Mouse (Mus musculus): Measurements from ENCODE around the gene Ptpa. TPM values are rescaled to one million over a fixed set of nuclear protein-coding genes. Genes with fewer than 3 reads are reported as not detected.

The Ptpa gene
- polyA plus RNA-seq, 1 experiment from 2014 or later, result 129 TPM

DNA sequence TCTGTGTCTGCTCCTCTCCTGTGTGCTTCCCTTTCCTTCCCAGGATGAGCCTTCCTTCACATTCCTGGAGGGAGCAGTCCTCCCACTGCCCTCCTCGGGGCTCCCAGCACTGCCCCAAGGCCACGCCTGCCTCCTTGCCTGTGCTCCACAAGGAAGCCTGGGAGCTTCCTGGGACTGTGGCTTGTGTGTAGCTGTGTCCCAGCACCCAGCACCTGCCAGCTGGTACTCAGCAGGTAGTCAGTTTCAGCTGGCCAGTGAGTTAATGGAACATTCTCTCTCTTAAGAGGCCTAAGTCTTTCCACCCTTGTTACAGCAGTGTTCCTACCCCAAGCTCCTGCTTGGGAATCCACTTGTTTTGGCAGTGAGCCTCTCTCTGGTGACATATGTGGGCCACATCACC lies 13.0 kb upstream of the Ptpa start:
- H3K36me3 ChIP-seq (replicated peaks), result peaks cover 99% of the 10 kb centered on the region
- no peak for ATAC-seq (ENCODE audit: insufficient read depth)
- H3K9me3 ChIP-seq (replicated peaks), result no peaks in the 10 kb centered on the region
- 66% methylated on average over 2 of the region's 2 CpGs for WGBS (ENCODE audit: insufficient replicate concordance)
- H3K27ac ChIP-seq (replicated peaks), result no peak overlapping the region
- H3K4me1 ChIP-seq (replicated peaks), result no peaks in the 10 kb centered on the region
- no peak overlapping the region for H3K9ac ChIP-seq
- H3K4me2 ChIP-seq, result no peak overlapping the region
- H3K4me3 ChIP-seq (replicated peaks), result no peak overlapping the region
- no peaks in the 10 kb centered on the region for H3K27me3 ChIP-seq

GRCm38 (mm10) chr2:30403870-30404269 lies 12.0 kb upstream of the Ptpa start:
- ATAC-seq (ENCODE audit: insufficient read depth), result no peak
- H3K27ac ChIP-seq (replicated peaks), result no peak overlapping the region
- H3K36me3 ChIP-seq (replicated peaks), result peaks cover 99% of the 10 kb centered on the region
- H3K4me2 ChIP-seq, result no peak overlapping the region
- no peak overlapping the region for H3K9ac ChIP-seq
- H3K4me3 ChIP-seq (replicated peaks), result no peak overlapping the region
- no peaks in the 10 kb centered on the region for H3K27me3 ChIP-seq
- no peaks in the 10 kb centered on the region for H3K9me3 ChIP-seq (replicated peaks)
- H3K4me1 ChIP-seq (replicated peaks), result no peaks in the 10 kb centered on the region
- WGBS (ENCODE audit: insufficient replicate concordance), result 88% methylated on average over 1 of the region's 1 CpGs

GRCm38 (mm10) chr2:30407221-30407620 lies 8.6 kb upstream of the Ptpa start:
- H3K36me3 ChIP-seq (replicated peaks), result peaks cover 87% of the 10 kb centered on the region
- H3K4me1 ChIP-seq (replicated peaks), result 0 out of 2 replicates have a peak, but pooled peaks cover 5% of the 10 kb centered on the region

DNA sequence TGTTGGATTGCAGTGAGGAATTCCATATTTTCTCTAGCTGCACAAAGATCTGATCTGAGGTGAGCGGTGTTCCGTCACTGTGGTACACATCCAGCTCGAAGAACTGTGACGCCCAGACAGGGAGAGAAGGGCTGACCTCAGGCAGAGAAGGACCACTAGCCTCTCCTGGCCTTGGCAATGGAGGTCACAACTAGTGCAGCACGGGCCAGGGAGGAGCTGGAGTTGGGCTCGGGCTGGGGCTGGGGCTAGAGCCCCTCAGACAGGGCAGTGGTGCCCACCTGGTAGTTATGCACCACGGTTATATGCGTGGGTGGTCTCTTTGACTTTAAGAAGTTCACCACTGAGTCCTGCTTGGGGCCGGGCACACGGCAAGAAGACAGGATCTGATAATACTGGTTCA lies 8.1 kb upstream of the Ptpa start:
- no peak overlapping the region for H3K4me2 ChIP-seq
- H3K27me3 ChIP-seq, result no peaks in the 10 kb centered on the region
- peaks cover 87% of the 10 kb centered on the region for H3K36me3 ChIP-seq (replicated peaks)
- 70% methylated on average over 10 of the region's 10 CpGs for WGBS (ENCODE audit: insufficient replicate concordance)
- H3K4me3 ChIP-seq (replicated peaks), result no peak overlapping the region
- ATAC-seq (ENCODE audit: insufficient read depth), result no peak
- H3K4me1 ChIP-seq (replicated peaks), result peaks cover 9% of the 10 kb centered on the region; the same call in 1 of the 2 replicates
- no peaks in the 10 kb centered on the region for H3K9me3 ChIP-seq (replicated peaks)
- no peak overlapping the region for H3K27ac ChIP-seq (replicated peaks)
- H3K9ac ChIP-seq, result no peak overlapping the region

More at GRCm38 (mm10) chr2:30407221-30407620, 8.6 kb upstream of the Ptpa start:
- 62% methylated on average over 2 of the region's 2 CpGs for WGBS (ENCODE audit: insufficient replicate concordance)
- no peak overlapping the region for H3K4me3 ChIP-seq (replicated peaks)
- H3K9me3 ChIP-seq (replicated peaks), result no peaks in the 10 kb centered on the region
- no peak overlapping the region for H3K4me2 ChIP-seq
- no peak overlapping the region for H3K9ac ChIP-seq
- no peaks in the 10 kb centered on the region for H3K27me3 ChIP-seq
- ATAC-seq (ENCODE audit: insufficient read depth), result no peak
- no peak overlapping the region for H3K27ac ChIP-seq (replicated peaks)

- ATAC-seq (ENCODE audit: insufficient read depth), result no peak
- WGBS (ENCODE audit: insufficient replicate concordance), result 69% methylated on average over 8 of the region's 8 CpGs
Measured at GRCm38 (mm10) chr2:30408452-30409100, 7.3 kb upstream of the Ptpa start.

DNA sequence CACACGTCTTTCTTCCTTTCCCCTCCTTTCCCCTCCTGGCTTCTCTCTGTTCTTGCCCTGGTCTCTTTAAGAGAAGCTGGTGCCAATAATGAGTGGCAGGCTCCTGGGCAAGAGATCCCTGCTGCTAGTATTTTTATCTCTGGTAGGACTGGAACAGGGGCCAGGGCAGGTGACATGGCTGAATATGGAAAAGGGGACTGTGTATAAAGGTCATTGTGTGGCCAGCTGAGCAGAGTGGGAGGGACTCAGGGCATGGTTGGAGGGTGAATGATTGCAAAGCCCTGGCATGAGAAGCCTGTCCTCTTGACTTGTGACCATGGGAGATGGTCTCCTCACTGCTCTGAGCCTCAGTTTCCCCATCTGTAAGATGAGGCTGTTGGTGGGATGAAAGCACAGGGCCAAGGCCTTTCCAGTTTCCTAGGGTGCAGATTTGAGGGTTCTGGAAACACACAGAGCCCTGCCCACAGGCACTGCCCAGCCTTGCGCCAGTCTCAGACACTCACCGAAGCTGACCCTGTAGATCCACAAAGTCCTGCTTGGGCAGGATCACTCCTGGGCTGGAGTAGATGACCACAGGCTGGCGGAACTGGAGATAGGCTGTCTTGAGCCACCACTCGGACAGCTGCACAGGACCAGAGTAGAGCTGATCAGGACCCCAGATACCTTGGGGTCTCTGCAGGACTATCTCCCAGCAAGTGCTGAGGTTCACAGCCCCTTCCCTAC lies 6.2 kb upstream of the Ptpa start:
- H3K4me1 ChIP-seq (replicated peaks), result peaks cover 27% of the 10 kb centered on the region
- H3K27me3 ChIP-seq, result no peaks in the 10 kb centered on the region
- no peak overlapping the region for H3K4me3 ChIP-seq (replicated peaks)
- 80% methylated on average over 5 of the region's 5 CpGs for WGBS (ENCODE audit: insufficient replicate concordance)
- no peak overlapping the region for H3K9ac ChIP-seq
- no peaks in the 10 kb centered on the region for H3K9me3 ChIP-seq (replicated peaks)
- no peak overlapping the region for H3K27ac ChIP-seq (replicated peaks)
- ATAC-seq (ENCODE audit: insufficient read depth), result no peak
- peaks cover 73% of the 10 kb centered on the region for H3K36me3 ChIP-seq (replicated peaks)
- H3K4me2 ChIP-seq, result no peak overlapping the region

More at GRCm38 (mm10) chr2:30408452-30409100, 7.3 kb upstream of the Ptpa start:
- Histone ChIP-seq H3K4me3 (replicated peaks) (no peak overlapping the region), H3K27ac (replicated peaks) (no peak overlapping the region), H3K4me2 (no peak overlapping the region), H3K4me1 (replicated peaks) (peaks cover 17% of the 10 kb centered on the region), H3K36me3 (replicated peaks) (peaks cover 82% of the 10 kb centered on the region), H3K9ac (no peak overlapping the region), H3K27me3 (no peaks in the 10 kb centered on the region), H3K9me3 (replicated peaks) (no peaks in the 10 kb centered on the region)

GRCm38 (mm10) chr2:30413038-30413973 lies 2.5 kb upstream of the Ptpa start:
- Histone ChIP-seq H3K27ac (replicated peaks) (no peak overlapping the region), H3K27me3 (no peaks in the 10 kb centered on the region), H3K9me3 (replicated peaks) (no peaks in the 10 kb centered on the region), H3K4me1 (replicated peaks) (peaks cover 45% of the 10 kb centered on the region), H3K36me3 (replicated peaks) (peaks cover 36% of the 10 kb centered on the region), H3K4me2 (peak overlapping the region; percentile 89), H3K9ac (0 out of 2 replicates have a peak overlapping the region, but pooled peaks have one; percentile 100), H3K4me3 (replicated peaks) (peak overlapping the region; percentile 100; the same call in 1 of the 2 replicates)
- ATAC-seq (ENCODE audit: insufficient read depth), result no peak
- 77% methylated on average over 16 of the region's 16 CpGs for WGBS (ENCODE audit: insufficient replicate concordance)

DNA sequence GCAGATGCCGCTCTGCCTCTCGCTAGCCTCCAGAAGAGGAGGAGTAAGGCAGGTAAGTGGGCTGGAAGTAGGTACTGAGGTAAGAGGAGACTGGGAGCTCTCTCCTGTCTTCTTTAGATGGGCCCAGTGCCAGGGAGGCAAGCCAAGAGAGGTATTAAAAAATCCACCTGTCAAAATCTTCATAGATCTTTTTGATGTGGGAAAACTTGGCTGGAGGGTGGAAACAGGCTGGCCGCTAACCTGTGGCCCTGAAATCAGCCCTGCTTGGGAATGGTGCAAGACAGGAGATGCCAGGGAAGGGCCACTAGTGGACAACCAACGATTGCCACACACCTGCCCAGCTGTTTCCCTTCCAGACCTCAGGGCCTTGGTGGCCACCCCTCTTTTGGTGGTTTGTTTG lies 1.7 kb upstream of the Ptpa start:
- H3K27ac ChIP-seq (replicated peaks), result peak overlapping the region; percentile 96
- H3K9me3 ChIP-seq (replicated peaks), result no peaks in the 10 kb centered on the region
- H3K9ac ChIP-seq, result peak overlapping the region; percentile 100; the same call in 1 of the 2 replicates
- peaks cover 28% of the 10 kb centered on the region for H3K36me3 ChIP-seq (replicated peaks)
- peak overlapping the region; percentile 89 for H3K4me2 ChIP-seq
- H3K4me3 ChIP-seq (replicated peaks), result peak overlapping the region; percentile 100
- whole genome bisulfite sequencing (ENCODE audit: insufficient replicate concordance), result 76% methylated on average over 4 of the region's 4 CpGs
- no peaks in the 10 kb centered on the region for H3K27me3 ChIP-seq
- H3K4me1 ChIP-seq (replicated peaks), result peaks cover 53% of the 10 kb centered on the region
- no peak for ATAC-seq (ENCODE audit: insufficient read depth)

DNA sequence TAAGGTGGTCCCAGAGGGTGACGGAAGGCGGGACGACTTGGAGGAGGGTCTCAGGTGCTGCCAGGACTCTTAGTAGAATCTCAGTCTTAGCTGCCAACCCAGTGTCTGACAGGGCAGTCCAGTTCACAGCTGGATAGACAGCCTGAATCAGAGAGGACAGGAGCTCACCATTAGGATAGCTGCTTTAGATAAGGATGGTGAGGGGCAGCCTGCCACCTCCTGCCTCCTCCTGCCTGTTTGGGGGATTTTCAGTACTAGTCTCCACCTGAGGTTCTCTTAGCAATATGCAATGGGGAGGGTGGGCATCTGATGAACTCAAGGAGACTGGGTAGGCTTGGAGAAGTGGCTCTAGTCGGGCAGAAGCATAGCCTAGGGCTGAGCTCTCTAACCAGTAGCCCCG lies 1.2 kb upstream of the Ptpa start:
- no peak for ATAC-seq (ENCODE audit: insufficient read depth)
- 51% methylated on average over 5 of the region's 5 CpGs for WGBS (ENCODE audit: insufficient replicate concordance)
- H3K27ac ChIP-seq (replicated peaks), result peak overlapping the region; percentile 96
- peaks cover 22% of the 10 kb centered on the region for H3K36me3 ChIP-seq (replicated peaks)
- H3K9ac ChIP-seq, result peak overlapping the region; percentile 100
- H3K4me1 ChIP-seq (replicated peaks), result peaks cover 55% of the 10 kb centered on the region
- no peaks in the 10 kb centered on the region for H3K27me3 ChIP-seq
- H3K4me2 ChIP-seq, result peak overlapping the region; percentile 89
- H3K9me3 ChIP-seq (replicated peaks), result no peaks in the 10 kb centered on the region
- peak overlapping the region; percentile 100 for H3K4me3 ChIP-seq (replicated peaks)

DNA sequence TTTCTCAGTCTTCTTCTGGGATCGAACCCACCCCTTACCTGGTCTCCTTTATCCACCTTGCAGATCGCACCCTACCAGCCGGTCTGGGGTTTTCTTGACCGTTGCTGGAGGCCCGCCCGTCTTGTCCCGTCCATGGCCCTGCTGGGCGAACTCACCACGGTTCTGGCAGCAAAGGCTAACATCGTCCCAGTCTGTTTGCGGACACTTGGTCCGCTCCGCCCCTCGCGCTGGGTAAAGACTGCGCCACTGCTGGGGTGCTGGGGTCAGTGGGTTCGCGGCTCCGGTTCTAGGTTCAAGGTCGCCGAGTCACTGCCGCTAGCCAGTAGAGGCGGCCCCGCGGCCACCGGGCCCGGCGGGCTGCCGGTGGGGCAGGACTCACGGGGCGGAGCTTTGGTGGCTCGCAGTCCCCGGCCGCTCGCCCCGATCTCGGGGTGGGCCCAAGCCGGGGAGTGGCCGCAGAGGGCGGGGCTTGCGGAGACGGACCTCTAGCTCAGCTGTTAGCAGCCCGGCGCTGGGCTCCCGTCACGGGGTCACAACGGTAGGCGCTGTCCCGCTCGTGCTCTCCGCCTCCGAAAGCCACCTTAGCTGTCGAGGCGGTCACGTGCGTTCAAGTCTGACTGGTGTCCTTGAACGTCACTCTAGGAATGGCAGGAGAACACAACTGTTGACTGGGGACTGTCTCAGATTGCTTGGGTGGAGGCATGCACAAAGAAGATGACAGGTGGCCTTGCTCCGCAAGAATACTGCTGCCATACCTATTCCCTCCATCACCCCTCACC lies 493 bp upstream of the Ptpa start, which contains the start of gene Crat:
TSS of gene Crat (minus strand) at position 657 of the 779 bp plus-strand sequence.
- Histone ChIP-seq H3K4me3 (replicated peaks) (peak within 1 kb of the TSS; percentile 100), H3K9me3 (replicated peaks) (no peaks in the 10 kb centered on the region), H3K4me1 (replicated peaks) (peaks cover 58% of the 10 kb centered on the region), H3K9ac (peak within 1 kb of the TSS; percentile 100), H3K4me2 (peak within 1 kb of the TSS; percentile 89), H3K27me3 (no peaks in the 10 kb centered on the region), H3K36me3 (replicated peaks) (peaks cover 17% of the 10 kb centered on the region), H3K27ac (replicated peaks) (peak within 1 kb of the TSS; percentile 96)
- peak; percentile 89 for ATAC-seq (ENCODE audit: insufficient read depth)
- under 1% methylated on average over 58 of the region's 58 CpGs for WGBS (ENCODE audit: insufficient replicate concordance)
